Mouse (Mus musculus) embryonic facial prominence, embryonic 13.5 days (tissue): Measurements from ENCODE around the gene Polr3k. TPM values are rescaled to one million over a fixed set of nuclear protein-coding genes. Genes with fewer than 3 reads are reported as not detected.

ENCODE experiments used
- ATAC-seq: fragments of 200-750 bp; cut with Nextera tagmentation; 2 replicates; pipeline ENCODE4 v1.8.0; 2017; ENCODE audit warnings: low read depth; ENCODE audit not compliant: insufficient number of reproducible peaks, insufficient read depth, low FRiP score, low TSS enrichment
- H3K27ac ChIP-seq: fragments of 300-500 bp; sonication (generic); 2 replicates; pipeline ENCODE4 v1.5.1; 2015; ENCODE audit warnings: moderate library complexity, mild to moderate bottlenecking, inconsistent platforms
- H3K27me3 ChIP-seq: fragments of 300-500 bp; sonication (generic); 2 replicates; pipeline ENCODE4 v1.6.1; 2015; ENCODE audit warnings: mild to moderate bottlenecking, inconsistent platforms
- H3K36me3 ChIP-seq: fragments of 300-500 bp; sonication (generic); 2 replicates; pipeline ENCODE4 v1.6.1; 2015; ENCODE audit warnings: mild to moderate bottlenecking, inconsistent platforms
- H3K4me1 ChIP-seq: fragments of 300-500 bp; sonication (generic); 2 replicates; pipeline ENCODE4 v1.6.1; 2015; ENCODE audit warnings: inconsistent platforms
- H3K4me2 ChIP-seq: fragments of 300-500 bp; sonication (generic); 2 replicates; pipeline ENCODE4 v1.6.1; 2015; ENCODE audit warnings: moderate library complexity, mild to moderate bottlenecking, inconsistent platforms
- H3K4me3 ChIP-seq: fragments of 300-500 bp; sonication (generic); 2 replicates; pipeline ENCODE4 v1.5.1; 2015; ENCODE audit warnings: mild to moderate bottlenecking, inconsistent platforms
- H3K9ac ChIP-seq: fragments of 300-500 bp; sonication (generic); 2 replicates; pipeline ENCODE4 v1.6.1; 2015; ENCODE audit warnings: mild to moderate bottlenecking, inconsistent platforms
- H3K9me3 ChIP-seq: fragments of 300-500 bp; sonication (generic); 2 replicates; pipeline ENCODE4 v1.6.1; 2016; ENCODE audit warnings: inconsistent platforms
- WGBS: fragments of 180-500 bp; shearing (Covaris S2); methylation state at CpG from one replicate; pipeline ENCODE4 v1.1.7; 2015; ENCODE audit warnings: mixed read lengths; 5-methylcytosine and 5-hydroxymethylcytosine counted together
- polyA plus RNA-seq: library from polyadenylated mRNA; unstranded; fragments of >200 nt; fragmentation: Nextera tagmentation; extraction: Ambion mirVana; gene quantifications from 2 replicates; pipeline ENCODE4 v1.2.1, GENCODE M21; 2015

Gene Polr3k
- polyA plus RNA-seq, 1 experiment from 2014 or later, result 77.8 TPM

GRCm38 (mm10) chr2:181883022-181883749, 19.0 kb downstream of the Polr3k start:
- Histone ChIP-seq H3K27ac (no peak overlapping the region), H3K4me2 (no peak overlapping the region), H3K4me3 (no peak overlapping the region), H3K27me3 (no peaks in the 10 kb centered on the region), H3K9me3 (no peaks in the 10 kb centered on the region), H3K4me1 (no peaks in the 10 kb centered on the region), H3K36me3 (no peaks in the 10 kb centered on the region), H3K9ac (no peak overlapping the region)
- WGBS, result 86% methylated on average over 3 of the region's 3 CpGs
- ATAC-seq, result no peak

- ATAC-seq, result no peak
- H3K27ac ChIP-seq, result no peak overlapping the region
These were observed 53.7 kb downstream of the Polr3k start for GRCm38 (mm10) chr2:181917861-181918260.

GRCm38 (mm10) chr2:181918501-181918900, 54.4 kb downstream of the Polr3k start:
- ATAC-seq, result peak; percentile 94
- Histone ChIP-seq H3K4me2 (no peak overlapping the region), H3K9ac (no peak overlapping the region), H3K4me1 (no peaks in the 10 kb centered on the region), H3K27ac (no peak overlapping the region), H3K4me3 (no peak overlapping the region), H3K9me3 (no peaks in the 10 kb centered on the region), H3K36me3 (no peaks in the 10 kb centered on the region), H3K27me3 (no peaks in the 10 kb centered on the region)
- 40% methylated on average over 3 of the region's 3 CpGs for WGBS

More at GRCm38 (mm10) chr2:181917861-181918260, 53.7 kb downstream of the Polr3k start:
- Histone ChIP-seq H3K4me3 (no peak overlapping the region), H3K4me1 (no peaks in the 10 kb centered on the region), H3K9ac (no peak overlapping the region), H3K27me3 (no peaks in the 10 kb centered on the region), H3K4me2 (no peak overlapping the region), H3K36me3 (no peaks in the 10 kb centered on the region), H3K9me3 (no peaks in the 10 kb centered on the region)
- 49% methylated on average over 3 of the region's 3 CpGs for WGBS

Other genes starting within 250 kb of the Polr3k start
- gene Gm29797, start 207.3 kb upstream of the Polr3k start, polyA plus RNA-seq, result not detected in 2 replicates
- gene Sox18, start 192.7 kb upstream of the Polr3k start, polyA plus RNA-seq, result 88.3 and 92.4 TPM in 2 replicates
- 30.4 and 33.0 TPM in 2 replicates for gene Tcea2, start 184.0 kb upstream of the Polr3k start, polyA plus RNA-seq
- gene Rgs19, start 170.4 kb upstream of the Polr3k start, polyA plus RNA-seq, result 83.5 and 86.1 TPM in 2 replicates
- gene Lkaaear1, start 165.9 kb upstream of the Polr3k start, polyA plus RNA-seq, result not detected in 2 replicates
- 2.0 and 2.1 TPM in 2 replicates for gene Oprl1, start 149.3 kb upstream of the Polr3k start, polyA plus RNA-seq
- gene Myt1, start 101.0 kb upstream of the Polr3k start, polyA plus RNA-seq, result 0.77 and 0.79 TPM in 2 replicates
- 38.6 and 43.7 TPM in 2 replicates for gene Pcmtd2, start 26.5 kb upstream of the Polr3k start, polyA plus RNA-seq
- not detected in 2 replicates for gene Gm14496, start 126.8 kb downstream of the Polr3k start, polyA plus RNA-seq